Mouse (Mus musculus) MEL (cell line): ENCODE measurements around the gene Agfg2. TPM values are rescaled to one million over a fixed set of nuclear protein-coding genes. Genes with fewer than 3 reads are reported as not detected.

Source experiments
- DNase-seq: peaks from one replicate; pipeline ENCODE4 v3.0.0; 2011; ENCODE audit warnings: low read depth, low spot score
- H3K27ac ChIP-seq: 2 replicates; pipeline ENCODE4 v1.5.1; 2012; ENCODE audit warnings: low read depth, mild to moderate bottlenecking, control low read depth, low read length, moderate library complexity; ENCODE audit not compliant: control insufficient read depth
- H3K27me3 ChIP-seq, 2 experiments: fragments of 150-350 bp in 1 of 2; sonication (generic) in 1 of 2; 2 replicates each; pipeline ENCODE4 v1.6.1; 2012; ENCODE audit warnings: low read length in 2 of 2, mild to moderate bottlenecking in 2 of 2, improper control_type of control experiment in 1 of 2, moderate library complexity in 1 of 2; ENCODE audit not compliant: insufficient read depth in 2 of 2, control insufficient read depth in 1 of 2
- H3K36me3 ChIP-seq, 2 experiments: 2 replicates each; pipeline ENCODE4 v1.6.1; 2012 to 2014; ENCODE audit warnings: low read length in 2 of 2, improper control_type of control experiment in 1 of 2, inconsistent platforms in 1 of 2, mild to moderate bottlenecking in 1 of 2; ENCODE audit not compliant: insufficient read depth in 2 of 2, control insufficient read depth in 1 of 2
- H3K4me1 ChIP-seq, 2 experiments: fragments of 150-350 bp in 1 of 2; sonication (generic) in 1 of 2; 2 replicates each; pipeline ENCODE4 v1.6.1; 2012; ENCODE audit warnings: low read length in 2 of 2, improper control_type of control experiment in 1 of 2, mild to moderate bottlenecking in 1 of 2; ENCODE audit not compliant: insufficient read depth in 2 of 2, control insufficient read depth in 1 of 2
- H3K4me3 ChIP-seq, 2 experiments: fragments of 150-350 bp in 1 of 2; sonication (generic) in 1 of 2; 2 replicates each; pipeline ENCODE4 v1.5.1; 2012; ENCODE audit warnings: low read depth in 2 of 2, low read length in 2 of 2, mild to moderate bottlenecking in 2 of 2, moderate library complexity in 2 of 2, control low read depth in 1 of 2, improper control_type of control experiment in 1 of 2; ENCODE audit not compliant: control insufficient read depth in 1 of 2, insufficient read depth in 1 of 2
- H3K79me2 ChIP-seq: 2 replicates; pipeline ENCODE4 v1.6.1; 2012; ENCODE audit warnings: mild to moderate bottlenecking, low read length, moderate library complexity; ENCODE audit not compliant: control insufficient read depth, poor library complexity, insufficient read depth
- H3K9ac ChIP-seq: 2 replicates; pipeline ENCODE4 v1.6.1; 2012; ENCODE audit warnings: low read depth, mild to moderate bottlenecking, control low read depth, low read length, moderate library complexity; ENCODE audit not compliant: control insufficient read depth, poor library complexity, severe bottlenecking
- H3K9me3 ChIP-seq: fragments of 150-350 bp; sonication (generic); replicated peaks from 2 replicates; pipeline ENCODE4 v1.6.1; 2012; ENCODE audit warnings: mild to moderate bottlenecking, low read length, improper control_type of control experiment, moderate library complexity; ENCODE audit not compliant: insufficient read depth
- CTCF ChIP-seq, 3 experiments: IDR thresholded peaks in 2 of 3; conservative IDR thresholded peaks in 1 of 3; 2 replicates each; pipeline ENCODE4 v1.5.1; 2011 to 2012; ENCODE audit warnings: low read length in 3 of 3, low read depth in 2 of 3, mild to moderate bottlenecking in 2 of 3, improper control_type of control experiment in 1 of 3, inconsistent platforms in 1 of 3, mixed read lengths in 1 of 3, moderate library complexity in 1 of 3; ENCODE audit not compliant: control insufficient read depth in 1 of 3, insufficient read depth in 1 of 3, poor library complexity in 1 of 3, severe bottlenecking in 1 of 3
- EP300 ChIP-seq, 2 experiments: IDR thresholded peaks; 2 replicates each; pipeline ENCODE4 v1.6.1; 2011; ENCODE audit warnings: improper control_type of control experiment in 2 of 2, low read length in 2 of 2, low read depth in 1 of 2, mild to moderate bottlenecking in 1 of 2
- ETS1 ChIP-seq: IDR thresholded peaks from 2 replicates; pipeline ENCODE4 v1.6.1; 2012; ENCODE audit warnings: low read depth, mild to moderate bottlenecking, inconsistent platforms, low read length, improper control_type of control experiment, moderate library complexity
- HCFC1 ChIP-seq: IDR thresholded peaks from 2 replicates; pipeline ENCODE4 v1.6.1; 2012; ENCODE audit warnings: low read depth, mild to moderate bottlenecking, inconsistent platforms, low read length, improper control_type of control experiment, moderate library complexity
- MAZ ChIP-seq: IDR thresholded peaks from 2 replicates; pipeline ENCODE4 v1.6.1; 2012; ENCODE audit warnings: low read depth, mild to moderate bottlenecking, inconsistent platforms, low read length, improper control_type of control experiment
- NRF1 ChIP-seq: IDR thresholded peaks from 2 replicates; pipeline ENCODE4 v1.6.1; 2014; ENCODE audit warnings: low read depth, mild to moderate bottlenecking, inconsistent platforms, low read length, improper control_type of control experiment, moderate library complexity; ENCODE audit not compliant: poor library complexity, insufficient read depth, severe bottlenecking
- POLR2AphosphoS2 ChIP-seq: IDR thresholded peaks from 2 replicates; pipeline ENCODE4 v1.6.1; 2011; ENCODE audit warnings: low read length, improper control_type of control experiment
- RAD21 ChIP-seq: IDR thresholded peaks from 2 replicates; pipeline ENCODE4 v1.6.1; 2011; ENCODE audit warnings: mild to moderate bottlenecking, low read depth, low read length, improper control_type of control experiment
- SMC3 ChIP-seq: IDR thresholded peaks from 2 replicates; pipeline ENCODE4 v1.6.1; 2011; ENCODE audit warnings: low read depth, low read length, improper control_type of control experiment
- TCF12 ChIP-seq: IDR thresholded peaks from 2 replicates; pipeline ENCODE4 v1.6.1; 2014; ENCODE audit warnings: low read depth, mild to moderate bottlenecking, inconsistent platforms, low read length, improper control_type of control experiment, moderate library complexity
- UBTF ChIP-seq: IDR thresholded peaks from 2 replicates; pipeline ENCODE4 v1.6.1; 2012; ENCODE audit warnings: low read depth, mild to moderate bottlenecking, inconsistent platforms, low read length, improper control_type of control experiment, moderate library complexity, borderline replicate concordance; ENCODE audit not compliant: insufficient read depth
- USF1 ChIP-seq: IDR thresholded peaks from 2 replicates; pipeline ENCODE4 v1.6.1; 2014; ENCODE audit warnings: low read depth, mild to moderate bottlenecking, inconsistent platforms, low read length, improper control_type of control experiment, moderate library complexity
- ZNF384 ChIP-seq: IDR thresholded peaks from 2 replicates; pipeline ENCODE4 v1.6.1; 2012; ENCODE audit warnings: low read depth, mild to moderate bottlenecking, inconsistent platforms, low read length, improper control_type of control experiment
- polyA plus RNA-seq, 2 experiments: library from polyadenylated mRNA; stranded (reverse) in 1 of 2; unstranded in 1 of 2; fragments of >175 nt in 1 of 2; fragments of >200 nt in 1 of 2; gene quantifications; 2 replicates each; pipeline versions ENCODE4 v1.2.1 to v1.2.4; 2012; ENCODE audit warnings: low replicate concordance in 2 of 2, low read depth in 1 of 2; ENCODE audit not compliant: insufficient read length in 2 of 2, insufficient read depth in 1 of 2, missing spikeins in 1 of 2
- total RNA-seq: library from RNA; depleted of rRNA; stranded (reverse); fragments of 300-350 nt; gene quantifications from 2 replicates; pipeline ENCODE4 v1.2.3, GENCODE M21; 2012

Gene Agfg2
- total and polyA plus RNA-seq, 3 experiments, result 30.0 to 38.9 TPM; not detected in 1

DNA sequence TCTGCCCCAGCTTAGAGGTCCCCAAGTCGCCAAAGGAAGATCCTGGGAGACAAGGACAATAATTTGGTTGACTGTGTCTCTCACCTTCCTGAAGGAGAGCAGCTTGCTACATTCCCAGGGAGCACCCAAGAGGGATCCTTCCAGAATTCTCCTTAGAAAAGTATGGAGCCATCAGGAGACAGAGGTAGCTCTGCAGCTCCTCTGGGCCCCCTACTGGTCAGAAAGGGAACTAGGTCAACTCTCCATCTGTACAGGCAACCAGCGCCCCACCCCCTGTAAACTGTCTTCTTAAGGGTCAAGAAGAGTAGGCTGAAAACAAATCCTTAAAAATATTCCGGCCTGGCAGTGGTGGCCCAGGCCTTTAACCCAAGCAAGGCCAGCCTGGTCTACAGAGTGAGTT lies 32.1 kb downstream of the Agfg2 start:
- no peak for TF ChIP-seq EP300 (IDR thresholded peaks at IDR 0.05; ENCODE audit: low read depth in 1 of 2, low read length in 2 of 2)
- TF ChIP-seq SMC3, result peak; percentile 64
- TF ChIP-seq MAZ, result peak; percentile 42; the same call in 1 of the 2 replicates
- TF ChIP-seq CTCF (IDR thresholded peaks at IDR 0.05 in 2 of 3, conservative IDR thresholded peaks at IDR 0.05 in 1 of 3; ENCODE audit: control insufficient read depth in 1 of 3, insufficient read depth in 1 of 3, low read depth in 2 of 3, low read length in 3 of 3, poor library complexity in 1 of 3, severe bottlenecking in 1 of 3), result peak; percentile 77 to 84 (median 78)
- peak; percentile 57 for TF ChIP-seq RAD21
- H3K79me2 ChIP-seq, result no peaks in the 10 kb centered on the region
- H3K9me3 ChIP-seq, result no peaks in the 10 kb centered on the region
- no peak overlapping the region for H3K27ac ChIP-seq
- H3K9ac ChIP-seq, result no peak overlapping the region
- DNase-seq, result peak; percentile 64
- no peak overlapping the region for H3K4me3 ChIP-seq
- peaks cover 2 to 9% of the 10 kb centered on the region in 2 experiments for H3K4me1 ChIP-seq
- peaks cover 3 to 11% of the 10 kb centered on the region in 2 experiments; a peak in 3 of 4 replicates for H3K36me3 ChIP-seq
- no peaks in the 10 kb centered on the region for H3K27me3 ChIP-seq

DNA sequence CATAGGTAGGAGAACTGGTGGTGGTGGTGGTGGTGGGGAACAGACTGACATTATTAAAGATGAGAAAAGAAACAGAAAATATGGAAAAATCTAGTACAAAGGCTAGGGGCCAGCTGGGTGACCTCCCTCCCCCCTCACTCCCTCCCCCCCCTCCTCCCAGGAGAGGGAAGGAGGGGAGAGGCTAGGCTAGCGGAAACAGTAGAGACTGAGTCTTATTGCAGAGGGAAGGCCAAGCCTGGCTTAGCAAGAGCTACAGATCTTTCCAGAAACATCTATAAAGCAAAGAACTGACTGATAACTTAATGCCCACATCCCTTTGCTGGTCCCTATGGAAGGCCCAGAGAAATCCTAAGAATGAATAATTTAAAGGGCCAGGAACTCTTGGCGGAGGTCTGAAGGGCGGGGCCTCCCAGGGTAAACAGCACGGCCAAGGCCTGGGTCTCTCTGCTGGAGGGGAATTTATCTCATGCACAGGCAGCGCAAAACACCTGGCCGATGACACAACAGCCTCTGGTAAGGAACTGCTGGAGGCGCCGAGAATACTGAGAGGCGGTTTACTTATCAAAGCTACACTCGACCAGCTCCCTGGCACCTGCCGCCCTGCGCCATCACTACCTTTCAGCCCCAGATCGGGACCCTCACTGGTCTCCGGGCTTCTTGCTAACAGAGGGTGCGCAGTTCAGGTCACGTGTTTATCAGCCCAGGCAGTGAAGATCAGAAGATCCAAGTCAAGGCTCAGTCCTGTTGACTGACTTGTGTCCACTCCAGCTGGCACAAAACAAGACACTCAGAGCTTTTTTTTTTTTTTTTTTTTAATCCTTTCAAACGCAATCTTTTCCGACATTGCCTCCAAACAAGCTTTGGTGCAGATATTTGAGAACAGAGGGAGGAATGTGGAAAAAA lies 34.6 kb downstream of the Agfg2 start:
- TF ChIP-seq NRF1 (no peak), USF1 (peak; percentile 40; the same call in 1 of the 2 replicates), HCFC1 (no peak), ZNF384 (peak; percentile 57; the same call in 1 of the 2 replicates), ETS1 (peak; percentile 61; the same call in 1 of the 2 replicates), TCF12 (peak; percentile 43), UBTF (no peak), POLR2AphosphoS2 (no peak)
- H3K36me3 ChIP-seq, result peaks cover 3 to 11% of the 10 kb centered on the region in 2 experiments; a peak in 3 of 4 replicates
- no peak overlapping the region for H3K9ac ChIP-seq
- H3K4me1 ChIP-seq, result peaks cover 2 to 11% of the 10 kb centered on the region in 2 experiments
- H3K4me3 ChIP-seq, result no peak overlapping the region
- no peak overlapping the region for H3K27ac ChIP-seq
- no peaks in the 10 kb centered on the region for H3K79me2 ChIP-seq
- no peak for DNase-seq
- no peaks in the 10 kb centered on the region for H3K27me3 ChIP-seq
- no peaks in the 10 kb centered on the region for H3K9me3 ChIP-seq
